Mouse (Mus musculus) NIH3T3 (cell line): ENCODE measurements around the gene Atp1a1.

Experiments
- DNase-seq: peaks from one replicate; pipeline ENCODE4 v3.0.0-alpha.2; 2012; ENCODE audit warnings: low read depth

Gene Atp1a1

DNA sequence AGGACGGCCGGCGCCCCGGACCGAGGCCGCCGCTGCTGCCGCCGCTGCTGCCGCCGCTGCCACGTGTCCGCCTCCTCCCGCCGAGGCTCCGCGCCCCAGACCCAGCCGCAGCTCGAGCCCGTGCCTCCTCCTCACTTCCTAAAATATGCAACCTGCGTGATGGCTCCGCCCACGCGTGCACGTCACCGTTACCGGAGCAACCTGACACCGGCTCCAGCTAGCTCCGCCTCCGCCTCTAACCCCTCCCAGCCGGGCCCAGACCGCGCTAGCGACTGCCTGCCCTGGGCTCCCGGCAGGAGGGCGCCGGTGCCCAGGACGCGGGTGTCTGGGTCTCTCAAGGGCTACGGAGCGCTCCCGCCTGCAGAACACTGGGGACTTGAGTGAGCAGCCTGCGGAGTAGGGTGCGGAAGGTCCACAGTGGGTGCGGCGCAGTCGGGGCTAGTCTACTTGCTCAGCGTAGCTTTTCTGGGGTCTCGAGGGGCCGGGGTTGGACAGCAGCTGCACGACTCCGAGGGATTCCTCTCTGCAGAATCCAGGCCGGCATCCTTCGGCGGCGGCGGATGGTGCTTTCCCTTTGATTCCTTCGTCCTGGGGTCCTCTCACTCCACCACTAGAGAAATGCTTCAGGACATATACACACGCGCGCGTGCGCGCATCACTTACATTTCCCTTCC, at the start of gene Atp1a1:
TSS of gene Atp1a1 (minus strand) at position 135 of the 674 bp plus-strand sequence.
- peak; percentile 98 for DNase-seq

DNA sequence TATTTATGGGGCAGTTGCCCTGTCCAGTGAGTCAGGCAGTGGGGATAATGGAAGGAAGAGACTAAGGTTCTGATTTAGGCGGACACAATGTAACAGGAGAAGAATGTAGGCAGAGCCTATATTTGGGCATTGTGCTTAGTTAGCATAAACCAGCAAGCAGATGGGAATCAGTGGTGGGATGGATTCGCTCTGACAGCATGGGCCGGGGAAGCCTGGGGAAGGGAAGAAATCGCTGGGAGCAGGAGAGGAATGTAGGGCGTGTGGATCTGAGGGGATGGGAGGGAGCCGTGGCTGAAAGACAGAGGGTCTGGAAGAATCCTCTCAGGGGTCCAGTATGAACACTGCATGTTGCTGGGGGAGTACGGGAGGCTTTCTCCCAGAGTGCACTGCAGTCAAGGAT, 49.0 kb upstream of the Atp1a1 start:
- no peak for DNase-seq

DNA sequence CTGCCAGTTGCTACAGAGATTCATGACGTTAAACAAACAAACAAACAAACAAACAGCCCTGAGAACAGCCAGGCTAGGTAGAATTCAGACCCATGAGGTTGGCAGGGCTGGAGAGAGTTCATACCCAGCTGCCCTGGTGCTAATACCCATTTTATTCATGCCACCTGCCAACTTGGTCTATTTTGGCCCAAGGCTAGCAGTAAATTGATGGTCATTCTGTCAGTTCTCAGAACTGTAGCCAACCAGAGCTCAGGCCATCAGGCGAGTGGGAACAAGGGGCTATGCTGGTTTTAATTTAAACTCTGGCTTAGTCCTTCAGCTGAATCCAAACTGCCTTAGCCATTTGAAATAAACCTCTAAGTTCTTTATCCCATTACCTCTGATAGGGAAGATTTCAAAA, 48.5 kb upstream of the Atp1a1 start:
- no peak for DNase-seq

GRCm38 (mm10) chr3:101650328-101650727, 45.8 kb upstream of the Atp1a1 start:
- DNase-seq = no peak

- peak; percentile 7 for DNase-seq
These were observed 44.8 kb upstream of the Atp1a1 start for GRCm38 (mm10) chr3:101649271-101649670.

DNA sequence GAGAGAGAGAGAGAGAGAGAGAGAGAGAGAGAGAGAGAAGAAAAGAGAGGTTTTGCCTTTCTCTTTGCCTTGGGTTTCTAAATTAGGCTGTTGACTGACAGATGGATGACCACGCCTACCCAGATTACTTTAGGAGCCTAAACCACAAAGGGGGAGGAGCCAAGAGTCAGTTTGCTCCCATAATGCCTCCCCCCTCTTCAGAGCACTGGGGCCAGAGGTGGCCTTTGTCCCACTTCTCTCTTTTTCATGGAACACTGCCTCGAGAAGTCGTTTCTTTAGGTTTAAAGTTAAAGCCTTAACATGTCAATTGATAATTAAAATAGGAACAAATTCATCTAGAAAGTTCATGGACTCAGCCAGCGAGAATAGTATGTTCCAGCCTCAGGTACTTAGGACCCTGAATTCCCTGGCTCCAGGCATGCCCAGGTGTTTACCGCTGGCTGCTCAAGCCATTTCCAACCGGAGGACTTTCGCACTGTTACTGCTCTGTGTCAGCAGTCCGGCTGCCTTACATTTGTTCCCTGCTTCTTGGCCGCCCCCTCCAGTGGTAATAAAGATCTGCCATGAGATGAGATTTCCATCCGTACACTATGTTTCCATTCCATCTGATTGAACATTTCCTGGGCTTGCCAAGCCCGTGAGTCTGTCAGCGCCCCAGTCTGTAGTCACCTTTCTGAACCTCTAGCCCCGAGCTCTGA, 43.8 kb upstream of the Atp1a1 start:
- no peak for DNase-seq

- DNase-seq = no peak
These were observed 42.3 kb upstream of the Atp1a1 start for GRCm38 (mm10) chr3:101646806-101647205.

- DNase-seq = no peak
These were observed 41.2 kb upstream of the Atp1a1 start for GRCm38 (mm10) chr3:101645569-101646106.

DNA sequence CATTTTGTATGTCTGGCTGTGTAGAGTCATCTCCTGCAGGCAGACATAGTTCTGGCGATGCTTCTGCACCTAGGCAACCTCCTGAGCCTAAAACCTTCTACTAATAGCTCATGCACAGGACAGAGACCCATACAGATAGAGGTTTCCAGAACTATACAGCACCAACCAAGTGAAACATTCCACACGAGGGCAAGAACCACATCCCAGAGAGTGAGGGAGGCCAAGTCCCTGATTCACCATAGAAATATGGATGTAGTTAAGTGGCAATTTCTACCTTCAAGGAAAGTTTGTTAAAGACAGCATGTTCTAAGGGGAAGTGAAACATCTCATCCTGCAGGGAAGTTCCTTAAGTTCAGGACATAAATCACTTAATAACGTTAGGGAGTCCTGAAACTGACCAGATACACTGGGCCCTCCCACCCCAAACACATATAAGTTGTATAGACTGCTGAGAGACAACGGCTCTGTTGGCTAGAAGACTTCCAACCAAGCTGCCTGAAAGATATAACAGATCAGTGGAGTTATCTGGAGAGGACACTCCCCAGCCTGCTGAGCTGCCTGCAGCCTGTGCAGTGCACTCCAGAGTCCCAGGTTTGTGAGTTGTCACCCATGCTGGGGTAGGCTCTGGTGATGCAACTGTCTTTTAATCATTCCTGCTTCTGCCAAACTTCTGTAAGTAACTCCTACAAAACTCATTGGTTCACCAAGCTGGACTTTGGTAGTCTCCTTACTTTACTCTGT, 39.7 kb upstream of the Atp1a1 start:
- no peak for DNase-seq

- DNase-seq = no peak
These were observed 38.8 kb upstream of the Atp1a1 start for GRCm38 (mm10) chr3:101643264-101643663.

DNA sequence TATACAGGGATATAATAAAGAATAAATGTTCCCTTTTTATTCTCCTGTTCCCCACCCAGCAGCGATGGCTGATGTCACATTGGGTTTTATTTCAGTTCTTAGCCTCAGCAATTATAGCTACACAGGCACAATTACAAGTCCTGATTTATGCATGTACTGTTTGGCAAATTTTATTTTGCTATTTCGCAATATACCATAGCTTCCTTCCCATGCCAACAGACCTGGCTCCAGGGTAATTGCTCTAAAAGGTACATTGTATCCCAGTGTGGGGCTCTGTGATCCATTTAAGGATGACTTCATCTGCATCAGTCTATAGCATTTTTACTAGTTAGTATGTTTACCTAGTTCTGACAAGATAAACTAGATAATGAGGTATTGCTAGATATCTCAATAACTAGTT, 33.7 kb upstream of the Atp1a1 start:
- DNase-seq = no peak

DNA sequence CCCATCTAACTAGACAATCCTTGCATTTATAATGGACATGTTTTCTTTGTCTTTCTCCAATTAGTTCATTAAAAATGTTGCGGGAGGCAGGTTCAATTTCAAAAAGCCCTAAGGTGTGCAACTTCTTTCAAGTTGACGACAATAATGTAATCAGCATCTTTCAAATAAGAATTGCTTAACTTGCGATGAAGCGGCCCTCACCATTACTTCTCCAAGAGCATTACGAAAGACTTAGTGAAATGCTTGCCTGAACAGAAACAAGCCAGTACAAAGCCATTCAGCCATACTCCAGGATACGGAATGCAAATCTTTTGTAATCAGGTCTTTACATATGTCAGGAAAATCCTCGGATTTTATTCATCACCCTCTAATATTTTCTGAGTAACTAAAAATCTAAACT, 32.0 kb upstream of the Atp1a1 start:
- no peak for DNase-seq

GRCm38 (mm10) chr3:101636086-101636485, 31.6 kb upstream of the Atp1a1 start:
- no peak for DNase-seq

DNA sequence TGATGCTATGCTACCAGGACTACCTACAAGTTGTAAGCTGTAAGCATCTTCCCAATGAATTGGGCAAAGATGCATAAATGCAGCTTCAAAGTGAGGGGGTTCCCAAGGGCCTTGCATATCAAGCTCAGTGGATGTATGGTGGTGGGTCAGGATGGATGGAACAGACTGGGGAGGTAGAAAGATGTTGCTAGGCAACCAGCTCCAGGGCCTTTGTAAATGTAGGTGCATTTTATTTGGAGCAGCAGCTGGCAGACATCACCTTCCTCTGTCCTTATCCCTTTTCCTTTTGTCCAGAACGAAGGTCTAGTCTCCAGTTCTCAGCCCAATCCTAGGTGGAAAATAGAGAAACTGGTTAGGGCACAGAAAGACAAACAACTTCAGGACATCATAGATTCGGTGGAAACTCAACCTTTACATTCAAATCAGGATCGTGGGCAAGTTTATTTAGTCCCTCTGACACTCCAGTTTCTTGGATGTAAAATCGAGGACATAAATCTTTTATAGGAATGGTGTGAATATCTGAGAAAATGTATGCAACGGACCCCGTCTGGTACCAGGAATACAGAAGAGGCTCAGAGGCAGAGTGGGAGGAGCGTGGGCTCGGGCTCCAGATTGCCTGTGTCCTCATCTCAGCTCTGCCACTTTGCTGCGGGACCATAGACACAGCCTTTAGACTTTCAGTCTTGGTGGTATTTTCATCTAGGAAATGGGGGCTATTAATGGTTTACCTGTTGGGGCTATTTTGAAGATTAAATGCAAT, 29.8 kb upstream of the Atp1a1 start:
- DNase-seq = no peak

- peak; percentile 85 for DNase-seq
These were observed 23.8 kb upstream of the Atp1a1 start for GRCm38 (mm10) chr3:101628255-101628654.

- DNase-seq = no peak
These were observed 19.8 kb upstream of the Atp1a1 start for GRCm38 (mm10) chr3:101624287-101624686.

DNA sequence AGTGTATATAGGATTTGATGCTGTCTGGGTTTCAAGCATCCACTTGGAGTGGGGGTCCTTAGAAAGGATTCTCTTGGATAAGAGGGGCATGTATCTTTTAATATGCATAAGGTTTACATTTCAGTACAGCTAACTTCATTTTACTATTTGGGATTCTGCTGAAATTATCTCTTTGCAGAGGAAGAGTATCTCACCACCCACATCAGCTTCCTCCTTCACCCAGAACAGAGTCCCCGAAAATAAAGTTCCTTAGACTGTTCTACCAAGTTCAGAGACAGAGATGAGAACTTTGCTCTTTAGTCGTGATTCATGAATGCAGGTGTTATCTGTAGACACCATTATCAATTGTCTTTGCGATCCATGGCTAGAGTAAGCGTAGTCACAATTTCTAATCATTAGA, 14.5 kb upstream of the Atp1a1 start:
- no peak for DNase-seq

DNA sequence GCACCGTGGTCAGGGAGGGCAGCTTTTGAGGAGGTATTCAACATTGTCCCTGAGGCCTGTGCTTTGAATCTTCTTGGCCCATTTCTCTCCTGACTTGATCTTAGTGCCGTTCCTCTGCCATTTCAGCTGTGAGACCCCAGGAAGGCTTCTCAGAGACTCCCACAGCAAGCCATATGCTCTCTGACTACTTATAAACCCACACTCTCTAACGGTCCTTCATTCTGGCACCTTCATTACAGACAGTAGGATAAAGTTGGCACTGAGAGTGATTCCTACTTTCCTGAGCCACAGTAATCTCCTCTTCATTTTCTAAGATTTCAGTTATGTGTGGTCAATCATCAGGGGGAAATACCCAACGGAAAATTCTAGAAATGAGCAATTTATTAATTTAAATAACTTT, 14.0 kb upstream of the Atp1a1 start:
- DNase-seq = no peak

DNA sequence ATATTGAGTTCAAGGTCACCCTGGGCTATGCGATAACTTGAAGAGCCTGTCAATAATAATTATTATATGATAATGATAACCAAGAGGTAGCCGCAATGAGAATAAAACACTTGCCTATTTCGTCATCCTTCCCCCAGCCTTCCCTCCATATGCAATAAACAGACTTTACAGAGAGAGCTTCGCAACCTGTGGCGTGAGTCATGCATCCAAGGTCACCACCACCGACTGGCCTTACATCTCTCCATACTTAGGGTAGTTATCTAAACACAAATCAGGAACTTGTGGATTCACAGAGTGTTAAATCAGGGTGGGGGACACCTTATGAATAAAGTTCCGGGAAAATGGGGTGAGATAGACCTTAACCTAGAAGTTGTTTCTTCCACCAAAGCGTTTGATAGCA, 13.0 kb upstream of the Atp1a1 start:
- peak; percentile 39 for DNase-seq

- DNase-seq = peak; percentile 38
These were observed 12.5 kb upstream of the Atp1a1 start for GRCm38 (mm10) chr3:101617007-101617406.

DNA sequence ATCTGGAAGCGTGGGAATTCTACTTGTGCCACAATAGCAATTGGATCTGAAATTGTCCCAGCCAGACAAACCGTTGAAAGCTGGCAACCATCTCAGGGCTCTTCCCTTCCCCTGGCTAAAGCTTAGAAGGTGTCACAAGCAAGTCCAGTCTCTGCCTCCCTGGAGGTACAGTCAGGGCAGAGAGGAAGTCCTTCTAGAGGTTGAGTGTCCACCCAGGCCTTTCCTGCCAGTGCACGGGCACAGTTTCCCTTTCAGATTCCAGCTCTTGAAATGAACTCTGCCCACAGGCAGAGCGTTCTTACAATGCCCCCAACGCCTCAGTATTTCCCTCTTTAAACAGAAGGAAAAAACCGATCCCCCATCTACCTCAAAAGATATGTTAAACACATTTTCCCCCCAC, 11.4 kb upstream of the Atp1a1 start:
- no peak for DNase-seq
